Mouse (Mus musculus): ENCODE measurements around the gene Shank2. TPM values are rescaled to one million over a fixed set of nuclear protein-coding genes. Genes with fewer than 3 reads are reported as not detected.

Shank2 gene
- total and polyA plus RNA-seq, 3 experiments, result 0.31 to 0.55 (median 0.41) TPM

GRCm38 (mm10) chr7:144291478-144291877 is 289.8 kb downstream of the Shank2 start:
- Histone ChIP-seq H3K36me3 (ENCODE audit: control insufficient read depth, insufficient read depth, low read length) (no peaks in the 10 kb centered on the region), H3K9ac (ENCODE audit: low read depth, low read length) (no peak overlapping the region), H3K4me3 (no peak overlapping the region), H3K27me3 (ENCODE audit: control insufficient read depth, insufficient read depth, low read length) (no peaks in the 10 kb centered on the region), H3K4me1 (ENCODE audit: control insufficient read depth, insufficient read depth, low read length) (no peaks in the 10 kb centered on the region), H3K27ac (no peak overlapping the region), H3K79me2 (replicated peaks; ENCODE audit: control insufficient read depth, insufficient read depth, low read length) (no peaks in the 10 kb centered on the region)
- whole genome bisulfite sequencing, result 64% methylated on average over 7 of the region's 7 CpGs
- no peak for DNase-seq
- TF ChIP-seq POLR2A (IDR thresholded peaks at IDR 0.05; ENCODE audit: insufficient read depth, low read depth, low read length), result no peak
- TF ChIP-seq CTCF (IDR thresholded peaks at IDR 0.05), result no peak
- no peak for TF ChIP-seq EP300 (IDR thresholded peaks at IDR 0.05; ENCODE audit: insufficient read depth, low read depth, low read length)
- intact Hi-C loops (cut with DNase I), result no loop called here

GRCm38 (mm10) chr7:144293611-144294010 is 291.9 kb downstream of the Shank2 start:
- Histone ChIP-seq H3K4me3 (no peak overlapping the region), H3K36me3 (ENCODE audit: control insufficient read depth, insufficient read depth, low read length) (no peaks in the 10 kb centered on the region), H3K4me1 (ENCODE audit: control insufficient read depth, insufficient read depth, low read length) (no peaks in the 10 kb centered on the region), H3K27ac (no peak overlapping the region), H3K27me3 (ENCODE audit: control insufficient read depth, insufficient read depth, low read length) (no peaks in the 10 kb centered on the region), H3K79me2 (replicated peaks; ENCODE audit: control insufficient read depth, insufficient read depth, low read length) (no peaks in the 10 kb centered on the region), H3K9ac (ENCODE audit: low read depth, low read length) (no peak overlapping the region)
- DNase-seq, result no peak
- intact Hi-C loops (cut with DNase I), result no loop called here
- WGBS, result 79% methylated on average over 3 of the region's 3 CpGs
- TF ChIP-seq CTCF (IDR thresholded peaks at IDR 0.05) (no peak), EP300 (IDR thresholded peaks at IDR 0.05; ENCODE audit: insufficient read depth, low read depth, low read length) (no peak), POLR2A (IDR thresholded peaks at IDR 0.05; ENCODE audit: insufficient read depth, low read depth, low read length) (no peak)

- WGBS, result 38% methylated on average over 13 of the region's 13 CpGs
- no peak for DNase-seq
Observed at GRCm38 (mm10) chr7:144294239-144295200, 292.8 kb downstream of the Shank2 start.

GRCm38 (mm10) chr7:144299351-144299750 is 297.6 kb downstream of the Shank2 start:
- no peak for DNase-seq
- no peaks in the 10 kb centered on the region for H3K36me3 ChIP-seq (ENCODE audit: control insufficient read depth, insufficient read depth, low read length)
- TF ChIP-seq POLR2A (IDR thresholded peaks at IDR 0.05; ENCODE audit: insufficient read depth, low read depth, low read length) (no peak), CTCF (IDR thresholded peaks at IDR 0.05) (no peak), EP300 (IDR thresholded peaks at IDR 0.05; ENCODE audit: insufficient read depth, low read depth, low read length) (no peak)
- WGBS, result 72% methylated on average over 2 of the region's 2 CpGs
- intact Hi-C loops (cut with DNase I), result no loop called here
- no peaks in the 10 kb centered on the region for H3K79me2 ChIP-seq (replicated peaks; ENCODE audit: control insufficient read depth, insufficient read depth, low read length)
- H3K4me1 ChIP-seq (ENCODE audit: control insufficient read depth, insufficient read depth, low read length), result no peaks in the 10 kb centered on the region
- H3K27me3 ChIP-seq (ENCODE audit: control insufficient read depth, insufficient read depth, low read length), result no peaks in the 10 kb centered on the region
- no peak overlapping the region for H3K4me3 ChIP-seq
- H3K9ac ChIP-seq (ENCODE audit: low read depth, low read length), result no peak overlapping the region
- H3K27ac ChIP-seq, result no peak overlapping the region

More at GRCm38 (mm10) chr7:144294239-144295200, 292.8 kb downstream of the Shank2 start:
- no peaks in the 10 kb centered on the region for H3K36me3 ChIP-seq (ENCODE audit: control insufficient read depth, insufficient read depth, low read length)
- no peak overlapping the region for H3K27ac ChIP-seq
- H3K4me1 ChIP-seq (ENCODE audit: control insufficient read depth, insufficient read depth, low read length), result no peaks in the 10 kb centered on the region
- no peaks in the 10 kb centered on the region for H3K27me3 ChIP-seq (ENCODE audit: control insufficient read depth, insufficient read depth, low read length)
- no peak for TF ChIP-seq CTCF (IDR thresholded peaks at IDR 0.05)
- TF ChIP-seq POLR2A (IDR thresholded peaks at IDR 0.05; ENCODE audit: insufficient read depth, low read depth, low read length), result no peak
- no peak for TF ChIP-seq EP300 (IDR thresholded peaks at IDR 0.05; ENCODE audit: insufficient read depth, low read depth, low read length)
- no peak overlapping the region for H3K4me3 ChIP-seq
- H3K79me2 ChIP-seq (replicated peaks; ENCODE audit: control insufficient read depth, insufficient read depth, low read length), result no peaks in the 10 kb centered on the region
- intact Hi-C loops (cut with DNase I), result no loop called here
- no peak overlapping the region for H3K9ac ChIP-seq (ENCODE audit: low read depth, low read length)

- no peak for DNase-seq
- Histone ChIP-seq H3K79me2 (replicated peaks; ENCODE audit: control insufficient read depth, insufficient read depth, low read length) (no peaks in the 10 kb centered on the region), H3K27ac (no peak overlapping the region), H3K4me3 (no peak overlapping the region), H3K4me1 (ENCODE audit: control insufficient read depth, insufficient read depth, low read length) (no peaks in the 10 kb centered on the region), H3K27me3 (ENCODE audit: control insufficient read depth, insufficient read depth, low read length) (no peaks in the 10 kb centered on the region), H3K36me3 (ENCODE audit: control insufficient read depth, insufficient read depth, low read length) (no peaks in the 10 kb centered on the region), H3K9ac (ENCODE audit: low read depth, low read length) (no peak overlapping the region)
- 78% methylated on average over 4 of the region's 4 CpGs for WGBS
- TF ChIP-seq POLR2A (IDR thresholded peaks at IDR 0.05; ENCODE audit: insufficient read depth, low read depth, low read length) (no peak), CTCF (IDR thresholded peaks at IDR 0.05) (no peak), EP300 (IDR thresholded peaks at IDR 0.05; ENCODE audit: insufficient read depth, low read depth, low read length) (no peak)
- intact Hi-C loops (cut with DNase I), result no loop called here
Observed at GRCm38 (mm10) chr7:144301646-144302045, 299.9 kb downstream of the Shank2 start.

DNA sequence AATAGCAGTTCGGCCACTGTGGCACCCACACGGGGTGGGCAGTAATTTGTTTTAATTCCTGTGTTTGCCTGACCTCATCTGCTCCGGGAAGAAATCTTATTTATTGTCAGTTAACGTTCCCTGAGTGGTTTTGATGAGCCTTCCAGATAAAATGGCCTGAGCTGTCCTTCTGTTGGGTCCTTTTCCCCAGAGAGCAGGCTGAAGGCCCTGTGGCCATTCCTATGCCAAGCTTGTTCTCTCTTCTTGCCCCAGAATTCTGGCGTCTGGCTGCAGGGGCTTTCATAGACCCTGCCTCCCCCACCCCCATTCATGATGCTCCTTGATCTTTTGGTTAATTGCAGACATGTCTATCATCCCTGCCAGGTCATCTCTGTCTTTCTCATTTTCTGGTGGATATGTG is 300.8 kb downstream of the Shank2 start:
- no peaks in the 10 kb centered on the region for H3K79me2 ChIP-seq (replicated peaks; ENCODE audit: control insufficient read depth, insufficient read depth, low read length)
- H3K9ac ChIP-seq (ENCODE audit: low read depth, low read length), result no peak overlapping the region
- no peak overlapping the region for H3K4me3 ChIP-seq
- H3K36me3 ChIP-seq (ENCODE audit: control insufficient read depth, insufficient read depth, low read length), result no peaks in the 10 kb centered on the region
- 68% methylated on average over 5 of the region's 5 CpGs for WGBS
- no peaks in the 10 kb centered on the region for H3K4me1 ChIP-seq (ENCODE audit: control insufficient read depth, insufficient read depth, low read length)
- no peak for DNase-seq
- H3K27ac ChIP-seq, result no peak overlapping the region
- no peak for TF ChIP-seq EP300 (IDR thresholded peaks at IDR 0.05; ENCODE audit: insufficient read depth, low read depth, low read length)
- no peak for TF ChIP-seq CTCF (IDR thresholded peaks at IDR 0.05)
- TF ChIP-seq POLR2A (IDR thresholded peaks at IDR 0.05; ENCODE audit: insufficient read depth, low read depth, low read length), result no peak
- intact Hi-C loops (cut with DNase I), result no loop called here
- no peaks in the 10 kb centered on the region for H3K27me3 ChIP-seq (ENCODE audit: control insufficient read depth, insufficient read depth, low read length)

Measured in heart, adult 2 months (tissue).